Mouse (Mus musculus) embryonic fibroblast, embryonic 13.5 days (primary cell): ENCODE measurements around the gene Gm20708.

ENCODE experiments used
- CTCF ChIP-seq: IDR thresholded peaks from 2 replicates; pipeline ENCODE4 v1.5.1; 2011; ENCODE audit warnings: mild to moderate bottlenecking, control low read depth, low read length, moderate library complexity, borderline replicate concordance; ENCODE audit not compliant: insufficient read depth
- POLR2A ChIP-seq: IDR thresholded peaks from 2 replicates; pipeline ENCODE4 v1.6.1; 2011; ENCODE audit warnings: low read depth, mild to moderate bottlenecking, control low read depth, low read length, moderate library complexity

- TF ChIP-seq POLR2A (no peak), CTCF (no peak)
Measured at GRCm38 (mm10) chr11:117782705-117783034, 26.8 kb upstream of the Gm20708 start.
